Mouse (Mus musculus) midbrain, embryonic 13.5 days (tissue): Measurements from ENCODE around the gene Chst7. TPM values are rescaled to one million over a fixed set of nuclear protein-coding genes. Genes with fewer than 3 reads are reported as not detected.

Source experiments
- polyA plus RNA-seq: library from polyadenylated mRNA; unstranded; fragments of >200 nt; fragmentation: Nextera tagmentation; extraction: Ambion mirVana; gene quantifications from 2 replicates; pipeline ENCODE4 v1.2.1, GENCODE M21; 2015

The Chst7 gene
- polyA plus RNA-seq, 1 experiment from 2014 or later, result 3.0 TPM

Other genes with a start within 250 kb of the Chst7 start
- gene Slc9a7, start 232.2 kb downstream of the Chst7 start, polyA plus RNA-seq, result 4.2 and 5.0 TPM in 2 replicates